Mouse (Mus musculus) natural killer cell, adult 2 months (primary cell): ENCODE data around the gene Tshz3.

ENCODE experiments used
- DNase-seq, 2 experiments: peaks; one replicate each; pipeline ENCODE4 v3.0.0; 2022; ENCODE audit warnings: low spot score in 2 of 2

The Tshz3 gene

GRCm38 (mm10) chr7:36786713-36787421 is 88.9 kb downstream of the Tshz3 start:
- DNase-seq = no peak

GRCm38 (mm10) chr7:36796392-36797187 is 98.7 kb downstream of the Tshz3 start:
- DNase-seq = no peak
